Mouse (Mus musculus) cerebellum, postnatal 36 days (tissue): ENCODE results near the gene Wdr27.
A peak's percentile ranks its signal among the peaks of the same experiment; 100 is the strongest.
"Not testable (repeated sequence)": the region's sequence is repeated elsewhere in the genome, so short reads cannot be mapped to it uniquely, and the experiment has no call there.

Experiments used
- DNase-seq, 2 experiments: peaks; one replicate each; pipeline ENCODE4 v3.0.0; 2021 to 2022; ENCODE audit warnings: mixed read lengths in 2 of 2

The Wdr27 gene

GRCm38 (mm10) chr17:14943009-14943728 lies at the start of gene Wdr27, which contains the start of gene 1600012H06Rik:
Wdr27 (minus strand) TSS chr17:14943158.
1600012H06Rik (plus strand) TSS chr17:14943184.
- peak; percentile 97 for DNase-seq

DNA sequence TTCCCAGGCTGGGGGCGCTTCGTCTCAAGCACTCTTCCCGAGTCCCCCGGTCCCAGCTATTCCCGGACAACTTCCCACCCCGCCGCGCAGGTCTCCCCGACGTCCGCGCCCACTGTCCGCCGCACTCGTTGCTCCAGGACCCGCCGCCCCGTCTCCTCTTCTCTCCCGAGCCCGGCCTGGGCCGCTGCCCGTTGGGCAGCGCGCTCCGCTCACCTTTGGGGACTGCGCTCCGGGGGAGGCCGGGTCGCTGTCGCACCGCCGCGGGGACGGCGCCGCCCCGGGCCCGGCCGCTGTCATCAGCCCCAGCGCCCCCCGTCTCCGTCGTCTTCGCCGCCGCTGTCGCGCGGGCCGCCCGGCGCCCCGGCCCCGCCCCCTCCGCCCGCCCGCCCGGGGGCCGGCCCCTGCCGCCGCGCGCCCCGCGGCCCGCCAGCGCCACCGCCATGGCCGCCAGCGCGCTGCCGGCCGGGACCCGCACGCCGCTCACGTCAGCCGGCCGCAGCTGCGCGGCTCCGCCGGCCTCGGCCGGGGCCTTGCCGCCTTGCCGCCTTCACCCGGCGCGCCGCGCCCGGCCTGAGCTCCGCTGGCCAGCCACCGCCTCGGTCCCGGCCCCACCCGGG lies 49.7 kb upstream of the Wdr27 start:
- not testable (repeated sequence) for DNase-seq

DNA sequence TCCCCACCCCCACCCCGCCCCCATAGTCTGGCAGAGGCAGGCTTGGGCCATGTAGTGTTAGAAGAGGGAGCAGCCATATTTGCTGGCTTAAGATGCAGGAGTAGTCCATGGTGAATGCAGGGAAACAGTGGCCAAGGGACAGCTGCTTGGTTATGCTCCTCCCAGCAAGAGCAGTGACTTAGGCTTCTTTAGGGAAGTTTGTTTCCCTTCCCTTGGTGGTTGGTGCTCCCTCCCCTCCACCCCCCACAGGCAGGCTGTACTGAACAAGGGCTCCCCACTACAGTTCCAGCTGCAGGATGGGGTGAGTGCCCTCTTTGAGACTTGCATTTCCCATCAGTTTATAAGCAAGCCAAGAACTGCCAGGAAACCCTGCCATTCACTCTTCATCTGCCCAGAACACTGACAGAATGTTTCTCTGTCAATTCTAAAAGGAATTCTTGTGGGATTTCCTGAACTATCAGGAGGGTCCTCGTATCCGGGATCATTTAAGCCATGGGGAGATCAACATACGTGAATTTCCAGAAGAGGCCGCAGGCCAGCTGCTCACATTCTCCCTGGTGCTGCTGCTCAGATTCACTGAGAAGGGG lies 47.3 kb upstream of the Wdr27 start:
- DNase-seq: not testable (repeated sequence)

DNA sequence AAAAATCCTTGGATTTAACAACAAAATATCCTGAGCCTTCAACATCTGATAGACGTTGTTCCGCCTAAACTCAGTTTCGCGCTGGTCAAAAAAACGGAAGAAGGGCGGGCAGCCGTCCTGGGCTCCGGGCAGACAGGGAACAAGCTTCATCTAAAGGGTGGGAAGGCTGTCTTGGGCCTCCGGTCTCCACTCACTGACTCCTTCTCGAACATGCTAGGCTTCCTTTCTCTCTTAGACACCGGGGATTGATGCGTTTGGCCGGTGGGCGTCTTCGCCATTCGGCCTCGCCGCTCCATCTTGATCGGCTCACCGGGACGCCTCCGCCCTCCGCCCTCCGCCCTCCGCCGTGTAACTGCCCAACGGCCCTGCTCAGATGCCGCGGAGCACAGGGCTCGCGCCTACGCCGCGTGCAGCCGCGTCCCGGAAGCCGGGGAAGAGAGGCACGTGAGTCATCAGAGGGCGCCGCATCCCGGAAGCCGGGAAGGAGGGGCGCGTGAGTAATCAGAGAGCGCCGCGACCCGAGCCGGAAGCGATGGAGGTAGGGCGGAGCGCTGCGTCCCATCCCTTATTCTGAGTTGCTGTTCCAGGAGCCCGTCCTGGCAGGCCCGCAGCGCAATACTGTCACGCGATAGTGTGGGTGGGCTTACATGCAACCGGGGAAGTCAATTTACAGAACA lies 35.5 kb upstream of the Wdr27 start, which contains the start of the genes 9030025P20Rik and Gm3417:
Gene 9030025P20Rik (plus strand): TSS at position 107 of the 677 bp plus-strand sequence.
Gene Gm3417 (minus strand): TSS at position 429 of the 677 bp plus-strand sequence.
- not testable (repeated sequence) for DNase-seq

GRCm38 (mm10) chr17:14977718-14978361 lies 34.9 kb upstream of the Wdr27 start:
- DNase-seq: not testable (repeated sequence)

DNA sequence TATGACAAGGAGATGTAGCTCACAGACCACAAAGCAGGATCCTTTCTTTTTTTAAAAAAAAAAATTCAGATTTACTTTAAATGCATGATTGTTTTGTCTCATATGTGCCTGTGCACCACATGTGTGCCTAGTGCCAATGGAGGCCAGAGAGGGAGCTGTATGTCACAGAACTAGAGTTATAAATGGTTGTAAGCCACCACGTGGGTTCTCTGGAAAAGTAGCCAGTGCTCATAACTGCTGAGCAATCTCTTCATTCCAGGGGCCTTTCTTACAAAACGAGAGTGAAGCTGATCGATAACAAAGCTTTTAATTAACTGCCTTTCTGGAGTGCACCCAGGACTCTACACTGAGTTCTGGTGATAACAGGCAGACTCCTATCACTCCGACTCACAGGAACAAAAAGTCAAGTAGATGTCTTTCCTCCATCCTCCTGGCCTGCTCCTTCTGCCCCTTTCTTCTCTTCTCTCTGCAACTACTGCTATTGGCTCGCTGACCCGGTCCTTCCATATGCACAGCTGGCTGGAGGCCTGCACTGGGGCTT lies 25.5 kb upstream of the Wdr27 start:
- not testable (repeated sequence) for DNase-seq

GRCm38 (mm10) chr17:14961557-14962154 lies 18.7 kb upstream of the Wdr27 start:
- DNase-seq: not testable (repeated sequence)

DNA sequence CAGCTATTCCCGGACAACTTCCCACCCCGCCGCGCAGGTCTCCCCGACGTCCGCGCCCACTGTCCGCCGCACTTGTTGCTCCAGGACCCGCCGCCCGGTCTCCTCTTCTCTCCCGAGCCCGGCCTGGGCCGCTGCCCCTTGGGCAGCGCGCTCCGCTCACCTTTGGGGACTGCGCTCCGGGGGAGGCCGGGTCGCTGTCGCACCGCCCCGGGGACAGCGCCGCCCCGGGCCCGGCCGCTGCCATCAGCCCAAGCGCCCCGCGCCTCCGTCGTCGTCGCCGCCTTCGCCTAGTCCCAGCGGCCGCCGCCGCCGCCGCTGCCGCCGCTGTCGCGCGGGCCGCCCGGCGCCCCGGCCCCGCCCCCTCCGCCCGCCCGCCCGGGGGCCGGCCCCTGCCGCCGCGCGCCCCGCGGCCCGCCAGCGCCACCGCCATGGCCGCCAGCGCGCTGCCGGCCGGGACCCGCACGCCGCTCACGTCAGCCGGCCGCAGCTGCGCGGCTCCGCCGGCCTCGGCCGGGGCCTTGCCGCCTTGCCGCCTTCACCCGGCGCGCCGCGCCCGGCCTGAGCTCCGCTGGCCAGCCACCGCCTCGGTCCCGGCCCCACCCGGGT lies 18.1 kb upstream of the Wdr27 start, which contains the start of gene Phf10:
Gene Phf10 (minus strand): TSS at position 323 of the 606 bp plus-strand sequence.
- DNase-seq: peak; percentile 24 to 31

DNA sequence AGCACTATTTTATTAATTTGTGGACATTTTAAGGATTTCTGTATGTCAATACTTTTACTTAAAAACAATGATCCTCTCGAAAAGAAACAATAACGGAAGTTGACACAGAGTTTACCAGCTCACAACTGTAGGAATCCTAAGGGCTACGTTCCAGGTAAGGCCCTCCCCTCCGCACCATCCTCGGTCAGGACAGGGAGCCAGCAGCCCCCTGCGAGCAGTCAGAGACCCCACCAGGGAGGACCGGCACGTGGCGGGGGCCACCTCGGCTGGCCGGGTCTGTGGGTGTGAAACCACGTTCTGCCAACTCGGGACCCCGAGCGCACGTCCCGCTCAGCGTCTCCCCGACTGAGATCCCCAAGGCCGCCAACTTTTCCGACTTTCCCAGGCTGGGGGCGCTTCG lies 17.6 kb upstream of the Wdr27 start:
- DNase-seq: peak; percentile 8 to 20

GRCm38 (mm10) chr17:14959979-14960378 lies 17.0 kb upstream of the Wdr27 start:
- DNase-seq: no peak

DNA sequence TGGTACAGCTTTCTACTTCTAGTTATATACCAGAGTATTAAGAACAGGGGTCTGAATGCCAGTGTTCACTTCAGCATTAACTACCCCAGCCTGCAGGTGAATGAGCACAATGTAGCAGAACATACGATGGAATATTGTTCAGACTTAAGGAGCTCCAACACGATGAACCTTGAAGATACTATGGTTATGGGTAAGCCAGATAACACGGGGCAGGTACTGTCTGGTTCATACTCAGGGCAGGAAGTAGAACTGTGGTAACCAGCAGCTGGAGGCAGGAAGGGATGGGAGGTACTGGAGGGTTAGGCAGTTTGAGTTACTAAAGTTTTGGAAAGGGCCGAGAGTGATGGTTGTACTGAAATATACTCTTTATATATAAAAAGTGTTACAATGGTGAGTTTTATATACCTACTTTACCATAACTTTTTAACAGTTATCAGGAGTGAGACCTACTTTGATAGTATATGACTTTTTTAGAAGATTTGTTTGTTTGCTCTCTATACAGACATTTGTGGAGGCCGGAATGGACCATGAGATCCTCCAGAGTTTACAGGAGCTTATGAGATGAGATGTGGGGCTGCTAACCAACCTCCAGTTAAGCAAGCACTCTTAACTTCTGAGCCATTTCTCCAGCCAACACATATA lies 15.8 kb upstream of the Wdr27 start:
- no peak for DNase-seq

- DNase-seq: no peak
Observed at GRCm38 (mm10) chr17:14953452-14953851, 10.5 kb upstream of the Wdr27 start.

DNA sequence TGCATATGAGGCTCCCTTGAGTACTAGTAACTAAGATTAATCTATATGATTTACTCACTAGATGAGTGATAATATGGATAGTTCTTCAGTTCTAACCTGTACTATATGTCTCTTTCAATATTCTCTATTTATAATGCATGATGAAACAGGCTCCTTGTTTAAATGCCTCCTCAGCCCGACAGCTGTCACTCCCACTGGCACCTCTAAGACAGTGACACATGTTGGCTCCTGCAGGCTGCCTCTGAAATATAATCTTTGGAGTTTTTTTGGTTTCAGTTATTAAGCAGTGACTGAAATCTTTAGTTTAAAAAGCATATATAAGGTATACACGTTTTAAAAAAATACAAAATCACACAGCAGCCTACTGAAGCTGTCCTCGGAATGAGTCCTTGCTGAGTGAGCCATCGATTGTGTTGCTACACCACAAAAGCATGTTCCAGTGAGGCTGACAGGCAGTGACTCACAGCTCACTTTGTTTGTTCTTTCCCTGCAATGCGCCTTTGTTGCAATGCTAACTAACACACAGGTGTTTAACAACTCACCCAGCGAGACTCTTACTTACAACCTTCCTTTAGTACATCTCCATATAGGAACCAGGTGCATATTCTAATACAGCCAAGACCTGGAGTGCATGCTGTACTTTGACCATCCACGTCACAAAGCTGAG lies 6.3 kb upstream of the Wdr27 start:
- DNase-seq: no peak

- no peak for DNase-seq
Observed at GRCm38 (mm10) chr17:14944551-14944950, 1.6 kb upstream of the Wdr27 start.

DNA sequence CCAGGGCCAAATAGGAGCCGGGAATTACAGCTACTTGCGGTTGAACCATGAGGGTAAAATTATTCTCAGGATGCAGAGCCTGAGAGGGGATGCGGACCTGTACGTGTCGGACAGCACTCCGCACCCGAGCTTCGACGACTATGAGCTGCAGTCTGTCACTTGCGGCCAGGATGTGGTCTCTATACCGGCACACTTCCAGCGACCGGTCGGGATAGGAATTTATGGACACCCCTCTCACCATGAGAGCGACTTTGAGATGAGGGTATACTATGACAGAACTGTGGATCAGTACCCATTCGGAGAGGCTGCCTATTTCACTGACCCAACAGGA lies 736 bp upstream of the Wdr27 start:
- no peak for DNase-seq

- peak in 1 of 2 experiments; percentile 5 for DNase-seq
Observed at GRCm38 (mm10) chr17:14942181-14942580, 777 bp downstream of the Wdr27 start.

GRCm38 (mm10) chr17:14935841-14936605 lies 6.9 kb downstream of the Wdr27 start:
- DNase-seq: no peak

- not testable (repeated sequence) for DNase-seq
Observed at GRCm38 (mm10) chr17:14935280-14935679, 7.7 kb downstream of the Wdr27 start.

DNA sequence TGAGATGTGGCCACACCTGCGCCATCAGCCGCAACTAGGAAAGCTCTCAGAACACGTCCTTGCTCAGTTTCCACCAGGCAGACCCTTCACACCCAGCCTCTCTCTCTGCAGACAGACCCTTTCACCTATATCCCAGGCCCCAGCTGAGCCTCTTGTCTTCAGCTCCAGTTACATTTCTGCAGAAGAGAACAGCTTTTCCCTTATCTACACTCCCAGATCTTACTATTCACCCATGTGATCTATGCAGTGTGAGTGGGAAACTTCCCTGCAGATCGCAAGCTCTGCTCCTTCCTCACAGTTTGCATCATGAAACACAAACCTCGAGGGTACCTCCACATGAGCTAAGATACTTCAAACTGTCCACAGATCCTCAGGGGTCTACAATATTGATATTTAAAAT lies 11.5 kb downstream of the Wdr27 start:
- no peak for DNase-seq

- no peak for DNase-seq
Observed at GRCm38 (mm10) chr17:14930697-14931096, 12.3 kb downstream of the Wdr27 start.
